Mouse (Mus musculus) midbrain, embryonic 14.5 days (tissue): Measurements from ENCODE around the gene Aff3. TPM values are rescaled to one million over a fixed set of nuclear protein-coding genes. Genes with fewer than 3 reads are reported as not detected.

Experiments used
- ATAC-seq: fragments of 200-750 bp; cut with Nextera tagmentation; 2 replicates; pipeline ENCODE4 v1.8.0; 2017; ENCODE audit warnings: moderate number of reproducible peaks, moderate library complexity; ENCODE audit not compliant: low FRiP score, low TSS enrichment
- DNase-seq: peaks from one replicate; pipeline ENCODE4 v3.0.0-alpha.2; 2015
- H3K27ac ChIP-seq: fragments of 300-500 bp; sonication (generic); replicated peaks from 2 replicates; pipeline ENCODE4 v1.5.1; 2014; ENCODE audit warnings: mild to moderate bottlenecking, low read depth, low read length, moderate library complexity
- H3K27me3 ChIP-seq: fragments of 300-500 bp; sonication (generic); 2 replicates; pipeline ENCODE4 v1.6.1; 2014; ENCODE audit warnings: low read length, control low read depth, mixed read lengths; ENCODE audit not compliant: control insufficient read depth, insufficient read depth
- H3K36me3 ChIP-seq: fragments of 300-500 bp; sonication (generic); 2 replicates; pipeline ENCODE4 v1.6.1; 2014; ENCODE audit warnings: low read length, control low read depth; ENCODE audit not compliant: control insufficient read depth, insufficient read depth
- H3K4me1 ChIP-seq: fragments of 300-500 bp; sonication (generic); 2 replicates; pipeline ENCODE4 v1.6.1; 2014; ENCODE audit warnings: mild to moderate bottlenecking, antibody characterized with exemption, low read length, control low read depth; ENCODE audit not compliant: control insufficient read depth, insufficient read depth
- H3K4me2 ChIP-seq: fragments of 300-500 bp; sonication (generic); 2 replicates; pipeline ENCODE4 v1.6.1; 2014; ENCODE audit warnings: mild to moderate bottlenecking, low read length, moderate library complexity
- H3K4me3 ChIP-seq: fragments of 300-500 bp; sonication (generic); replicated peaks from 2 replicates; pipeline ENCODE4 v1.5.1; 2014; ENCODE audit warnings: low read depth, low read length
- H3K9ac ChIP-seq: fragments of 300-500 bp; sonication (generic); replicated peaks from 2 replicates; pipeline ENCODE4 v1.6.1; 2014; ENCODE audit warnings: mild to moderate bottlenecking, low read length, moderate library complexity
- H3K9me3 ChIP-seq: fragments of 300-500 bp; sonication (generic); 2 replicates; pipeline ENCODE4 v1.6.1; 2016; ENCODE audit warnings: low read length, control low read depth, mixed read lengths; ENCODE audit not compliant: control insufficient read depth
- WGBS: fragments of 180-500 bp; shearing (Covaris S2); extraction: QIAGEN DNeasy Blood & Tissue Kit; methylation state at CpG from one replicate; pipeline ENCODE4 v1.1.7; 2014; 5-methylcytosine and 5-hydroxymethylcytosine counted together
- polyA plus RNA-seq: library from polyadenylated mRNA; unstranded; fragments of >200 nt; fragmentation: Nextera tagmentation; extraction: Ambion mirVana; gene quantifications from 2 replicates; pipeline ENCODE4 v1.2.1, GENCODE M21; 2014

Aff3 gene
- polyA plus RNA-seq, 1 experiment from 2014 or later = 20.3 TPM

DNA sequence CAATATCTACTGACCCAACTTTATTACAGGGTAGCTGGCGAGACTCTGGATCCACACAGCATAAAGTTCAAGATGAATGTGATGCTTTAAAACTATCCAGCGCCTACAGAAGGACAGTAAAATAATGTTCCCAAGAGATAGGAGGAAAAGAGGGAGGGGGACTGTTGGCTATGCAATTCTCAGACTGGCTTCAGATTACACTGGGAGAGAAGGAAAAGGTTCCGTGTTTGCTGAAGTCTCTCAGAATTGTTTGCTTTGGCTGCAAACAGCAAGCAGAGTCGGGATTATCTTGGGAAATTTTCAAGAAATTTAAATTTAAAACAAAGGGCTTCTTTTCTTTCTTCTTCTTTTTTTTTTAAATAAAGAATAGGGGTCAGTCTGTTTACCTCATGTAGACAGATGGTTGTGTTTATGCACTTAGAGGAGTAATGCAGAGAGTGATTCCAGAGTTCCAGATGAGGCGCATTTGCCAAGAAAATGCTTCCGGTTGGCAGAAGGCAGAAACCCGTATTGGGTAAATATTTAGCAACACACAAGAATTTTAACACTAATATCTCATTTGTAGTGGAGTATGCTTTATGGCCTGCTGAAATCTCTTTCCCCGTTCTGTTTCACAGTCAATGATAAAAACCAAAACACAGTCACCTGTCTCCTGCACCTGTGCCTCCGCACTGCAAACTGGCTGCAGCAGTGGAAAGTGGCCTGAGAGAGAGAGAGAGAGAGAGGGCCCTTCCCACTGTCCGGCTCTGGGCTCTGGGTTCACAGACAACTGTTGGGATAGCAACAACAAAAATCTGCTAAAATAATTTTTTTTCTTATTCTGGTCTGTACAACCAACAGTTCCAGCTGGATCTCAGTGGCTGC lies 306.6 kb downstream of the Aff3 start:
- H3K9ac ChIP-seq = no peak overlapping the region
- no peaks in the 10 kb centered on the region for H3K9me3 ChIP-seq
- no peaks in the 10 kb centered on the region for H3K27me3 ChIP-seq
- H3K4me3 ChIP-seq = no peak overlapping the region
- H3K27ac ChIP-seq = no peak overlapping the region
- no peak for DNase-seq
- no peaks in the 10 kb centered on the region for H3K4me1 ChIP-seq
- no peak for ATAC-seq
- WGBS = 89% methylated on average over 10 of the region's 10 CpGs
- no peak overlapping the region for H3K4me2 ChIP-seq
- no peaks in the 10 kb centered on the region for H3K36me3 ChIP-seq

DNA sequence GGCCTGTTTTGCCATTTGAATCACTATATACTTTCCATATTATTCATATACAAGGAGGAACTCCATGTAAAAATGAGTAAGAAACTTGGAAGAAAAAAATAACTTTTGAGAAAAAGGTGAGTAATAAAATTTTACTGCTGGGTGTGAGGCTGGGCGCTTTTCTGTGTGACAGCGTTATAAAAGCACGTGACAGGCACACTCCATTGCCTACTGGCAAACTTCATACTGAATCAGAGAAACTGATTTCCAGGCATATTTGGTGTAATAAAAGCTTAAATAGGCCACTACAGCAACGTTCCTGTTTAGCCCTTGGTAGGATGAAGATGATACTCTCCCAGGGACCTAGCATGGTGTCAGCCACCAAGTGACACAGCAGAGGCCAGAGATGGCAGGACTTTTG lies 310.2 kb downstream of the Aff3 start:
- ATAC-seq = no peak
- H3K27ac ChIP-seq = no peak overlapping the region
- no peak overlapping the region for H3K4me2 ChIP-seq
- no peak overlapping the region for H3K4me3 ChIP-seq
- 90% methylated on average over 4 of the region's 4 CpGs for WGBS
- H3K9ac ChIP-seq = no peak overlapping the region
- DNase-seq = no peak
- H3K9me3 ChIP-seq = no peaks in the 10 kb centered on the region
- H3K4me1 ChIP-seq = no peaks in the 10 kb centered on the region
- H3K27me3 ChIP-seq = no peaks in the 10 kb centered on the region
- H3K36me3 ChIP-seq = no peaks in the 10 kb centered on the region

DNA sequence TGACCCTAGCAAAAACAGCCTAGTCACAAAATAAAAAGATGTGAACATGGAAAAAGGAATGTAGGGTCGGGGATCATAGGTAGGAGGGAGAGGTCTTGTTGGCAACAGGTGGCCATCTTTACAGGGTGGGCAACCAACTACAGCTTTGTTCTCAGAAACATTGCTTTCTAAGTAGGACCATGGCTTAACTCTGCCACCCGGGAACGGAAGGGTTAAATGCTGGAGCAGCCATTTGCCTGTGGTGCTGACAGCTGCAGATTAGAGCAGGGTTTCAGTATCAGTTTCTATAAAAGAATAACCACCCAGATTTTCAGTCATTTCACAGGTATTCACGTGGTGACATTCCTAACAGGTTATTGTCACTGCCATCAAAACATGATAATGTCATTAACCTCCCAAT lies 317.4 kb downstream of the Aff3 start:
- H3K27me3 ChIP-seq = no peaks in the 10 kb centered on the region
- no peak overlapping the region for H3K4me2 ChIP-seq
- no peaks in the 10 kb centered on the region for H3K4me1 ChIP-seq
- no peaks in the 10 kb centered on the region for H3K9me3 ChIP-seq
- DNase-seq (no peak), ATAC-seq (no peak)
- H3K36me3 ChIP-seq = no peaks in the 10 kb centered on the region
- 87% methylated on average over 4 of the region's 4 CpGs for WGBS
- H3K9ac ChIP-seq = no peak overlapping the region
- H3K4me3 ChIP-seq = no peak overlapping the region
- no peak overlapping the region for H3K27ac ChIP-seq

DNA sequence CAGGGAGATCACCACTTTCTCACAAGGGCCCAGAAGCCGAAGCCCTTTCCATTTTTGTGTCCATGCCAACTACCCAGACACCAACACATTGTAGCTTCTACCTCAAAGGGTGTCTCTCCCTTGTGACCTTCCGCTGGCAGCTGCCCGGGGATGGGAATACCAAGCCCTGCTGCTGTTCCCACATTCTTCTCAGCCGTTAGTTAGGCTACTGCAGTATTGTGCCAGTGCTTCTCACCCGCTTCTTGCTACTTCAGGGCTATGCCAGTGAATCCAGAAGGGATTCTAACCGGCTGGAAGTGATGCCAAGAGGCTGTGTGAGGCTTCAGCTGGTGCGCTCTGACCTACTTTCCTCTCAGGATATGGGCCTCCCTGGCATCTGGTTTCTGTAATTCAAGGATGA lies 330.5 kb downstream of the Aff3 start:
- H3K4me3 ChIP-seq = no peak overlapping the region
- H3K4me1 ChIP-seq = 0 out of 2 replicates have a peak, but pooled peaks cover 3% of the 10 kb centered on the region
- DNase-seq (no peak), ATAC-seq (no peak)
- no peak overlapping the region for H3K4me2 ChIP-seq
- no peak overlapping the region for H3K27ac ChIP-seq
- H3K36me3 ChIP-seq = no peaks in the 10 kb centered on the region
- no peaks in the 10 kb centered on the region for H3K9me3 ChIP-seq
- WGBS = 87% methylated on average over 7 of the region's 7 CpGs
- no peak overlapping the region for H3K9ac ChIP-seq
- no peaks in the 10 kb centered on the region for H3K27me3 ChIP-seq

DNA sequence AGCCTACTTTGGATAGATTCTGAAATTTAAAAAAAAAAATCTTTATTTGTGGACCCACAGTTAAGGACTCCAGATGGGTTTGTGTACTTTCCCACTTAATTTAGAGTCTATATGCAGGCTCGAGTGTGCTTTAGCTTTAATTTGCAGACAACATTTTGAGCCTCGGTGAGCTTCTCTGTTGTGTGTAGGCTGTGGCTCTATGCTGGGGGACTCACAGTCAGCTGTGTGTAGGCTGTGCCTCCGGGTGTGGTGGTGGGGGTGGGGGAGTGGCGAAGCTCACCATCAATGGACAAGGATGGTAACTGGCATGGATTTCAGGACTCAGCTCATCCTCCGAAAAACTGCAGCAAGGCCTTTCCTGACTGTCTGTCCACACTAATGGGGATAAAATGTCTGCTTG lies 331.8 kb downstream of the Aff3 start:
- Histone ChIP-seq H3K36me3 (no peaks in the 10 kb centered on the region), H3K27ac (no peak overlapping the region), H3K9ac (no peak overlapping the region), H3K4me2 (no peak overlapping the region), H3K27me3 (no peaks in the 10 kb centered on the region), H3K9me3 (no peaks in the 10 kb centered on the region), H3K4me1 (0 out of 2 replicates have a peak, but pooled peaks cover 3% of the 10 kb centered on the region), H3K4me3 (no peak overlapping the region)
- DNase-seq = no peak
- 93% methylated on average over 5 of the region's 5 CpGs for WGBS
- ATAC-seq = no peak

DNA sequence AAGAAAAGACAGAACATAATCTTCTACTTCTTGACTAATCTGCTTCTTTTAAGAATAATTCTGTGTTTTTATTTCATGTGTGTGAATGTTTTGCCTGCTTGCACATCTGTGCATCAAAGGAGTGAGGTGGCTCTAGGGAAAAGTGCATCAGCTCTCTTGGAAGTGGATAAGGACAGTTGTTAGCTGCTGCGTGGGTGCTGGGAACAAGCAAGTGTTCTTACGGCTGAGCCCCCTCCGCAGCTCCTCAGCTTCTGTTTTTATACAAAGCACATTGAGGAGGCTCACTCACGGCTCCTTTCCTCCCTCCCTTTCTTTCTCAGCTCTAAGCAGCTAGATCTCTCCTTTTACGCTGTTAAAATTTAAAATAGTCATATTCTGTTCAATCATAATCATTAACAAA lies 340.5 kb downstream of the Aff3 start:
- Histone ChIP-seq H3K36me3 (no peaks in the 10 kb centered on the region), H3K9ac (no peak overlapping the region), H3K27me3 (no peaks in the 10 kb centered on the region), H3K4me2 (no peak overlapping the region), H3K27ac (no peak overlapping the region), H3K9me3 (no peaks in the 10 kb centered on the region), H3K4me1 (no peaks in the 10 kb centered on the region), H3K4me3 (no peak overlapping the region)
- ATAC-seq (no peak), DNase-seq (no peak)
- WGBS = 74% methylated on average over 5 of the region's 5 CpGs

DNA sequence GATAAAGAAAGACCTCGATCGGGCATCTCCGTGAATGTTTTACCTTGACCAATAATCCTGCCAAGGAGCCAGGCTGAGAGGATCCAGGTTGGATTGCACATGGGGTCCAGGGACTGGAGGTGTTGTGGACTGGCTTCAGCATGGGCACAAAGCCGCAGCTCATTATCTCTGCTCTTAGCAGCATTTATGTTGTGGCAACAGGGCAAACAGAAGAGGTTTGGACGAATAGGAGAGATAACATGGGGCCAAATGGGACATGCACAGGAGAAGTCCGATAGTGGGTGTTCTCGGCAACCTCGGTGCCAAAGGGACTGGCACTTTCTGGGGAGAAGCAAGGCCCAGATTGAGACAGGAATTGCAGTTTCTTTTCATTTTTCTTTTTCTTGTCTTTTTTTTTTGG lies 342.9 kb downstream of the Aff3 start:
- Histone ChIP-seq H3K9ac (no peak overlapping the region), H3K36me3 (no peaks in the 10 kb centered on the region)

DNA sequence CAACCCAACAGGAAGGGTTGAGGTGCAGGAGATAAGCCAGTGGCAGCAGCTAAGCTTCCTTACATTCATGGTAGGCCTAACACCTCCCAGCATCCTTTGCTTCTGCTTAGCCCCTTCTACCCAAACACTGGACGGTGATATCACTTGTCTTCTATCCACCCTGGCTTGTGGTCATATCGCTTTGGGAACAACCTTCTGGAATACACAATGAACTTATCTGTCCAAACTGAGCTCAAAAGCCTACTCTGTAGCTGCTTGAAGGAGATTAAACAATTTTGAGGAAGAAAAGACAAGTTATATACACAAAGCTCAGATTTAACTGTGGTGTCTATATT lies 343.8 kb downstream of the Aff3 start:
- Histone ChIP-seq H3K4me1 (no peaks in the 10 kb centered on the region), H3K9me3 (no peaks in the 10 kb centered on the region), H3K4me2 (no peak overlapping the region), H3K36me3 (no peaks in the 10 kb centered on the region), H3K9ac (no peak overlapping the region), H3K27ac (no peak overlapping the region), H3K27me3 (no peaks in the 10 kb centered on the region), H3K4me3 (no peak overlapping the region)
- 91% methylated on average over 2 of the region's 2 CpGs for WGBS
- no peak for DNase-seq
- no peak for ATAC-seq

More for the DNA sequence above, 342.9 kb downstream of the Aff3 start:
- H3K27ac ChIP-seq = no peak overlapping the region
- no peak overlapping the region for H3K4me2 ChIP-seq
- no peaks in the 10 kb centered on the region for H3K27me3 ChIP-seq
- H3K9me3 ChIP-seq = no peaks in the 10 kb centered on the region
- no peaks in the 10 kb centered on the region for H3K4me1 ChIP-seq
- no peak for ATAC-seq
- no peak for DNase-seq
- WGBS = 97% methylated on average over 8 of the region's 8 CpGs
- no peak overlapping the region for H3K4me3 ChIP-seq
